ENCODE assay signal across 23 mouse cellular contexts in the genomic region with DNA sequence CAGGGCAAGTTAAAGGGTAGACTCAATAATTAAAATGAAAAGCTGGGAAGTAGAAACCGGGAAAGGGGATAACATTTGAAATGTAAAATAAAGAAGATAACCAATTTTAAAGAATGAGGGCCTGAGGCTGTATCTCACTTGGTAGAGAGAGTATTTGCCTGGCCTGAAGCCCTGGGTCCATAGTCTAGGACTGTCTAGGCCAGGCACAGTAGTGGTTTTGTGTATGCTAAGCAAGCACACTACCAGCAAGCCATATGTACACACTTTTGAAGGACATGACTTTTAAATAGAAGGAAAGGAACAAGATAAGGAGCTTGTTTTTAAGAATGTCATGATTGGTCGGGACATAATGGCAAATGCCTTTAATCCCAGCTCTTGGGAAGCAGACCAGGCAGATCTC. TPM values are rescaled to one million over a fixed set of nuclear protein-coding genes. Genes with fewer than 3 reads are reported as not detected.
DNase-seq lines count a peak whose midpoint lies in the region; ATAC-seq and TF ChIP-seq lines count a peak whose summit lies in the region.
"Had no signal": no experiment of that assay in that cellular context is flagged by ENCODE, and none has a peak within 500 bp of the region (broad histone marks: within the 10 kb centered on the region; RNA-seq: fewer than 3 reads in every experiment).

No protein-coding gene starts in this region.

- TF ChIP-seq CTCF in heart, postnatal 0 days (IDR thresholded peaks at IDR 0.05; ENCODE audit: low read depth), result no peak
- no peak for TF ChIP-seq CTCF in thymus, adult 2 months (IDR thresholded peaks at IDR 0.05; ENCODE audit: borderline replicate concordance, control insufficient read depth, extremely low read depth, insufficient read depth, low read length, poor library complexity)

- DNase-seq in heart, adult 18-20 months, result no peak
- DNase-seq in heart, postnatal 0 days (ENCODE audit: low spot score), result no peak
- DNase-seq in heart, postnatal 25 days (ENCODE audit: low spot score), result no peak
- DNase-seq in thymus, adult 2 months, result no peak
- no peak for DNase-seq in thymus, postnatal 25 days
- no peak for DNase-seq in spleen, postnatal 36 days (ENCODE audit: low spot score in 2 of 2)
- DNase-seq: cerebellum, adult 11 months; cerebellum, adult 9-10 months; cerebellum, postnatal 36 days; embryo, embryonic 11 days; forebrain, postnatal 0 days; layer of hippocampus, adult 9-11 months; lung, embryonic 14.5 days; lung, postnatal 14 days; midbrain, embryonic 14.5 days had no signal

- H3K4me3 ChIP-seq in heart, embryonic 11.5 days (ENCODE audit: low read depth, low read length), result no peak overlapping the region
- no peak overlapping the region for H3K4me3 ChIP-seq in heart, postnatal 0 days (ENCODE audit: low read depth, low read length)
- H3K4me3 ChIP-seq in thymus, adult 2 months (ENCODE audit: control insufficient read depth, insufficient read depth, low read length), result no peak overlapping the region
- H3K4me3 ChIP-seq: forebrain, embryonic 12.5 days; hindbrain, embryonic 12.5 days; limb, embryonic 10.5 days; limb, embryonic 15.5 days had no signal

- intact Hi-C loops in heart, postnatal 25 days (cut with DNase I), result no loop called here

- 49% methylated on average over 2 of the region's 2 CpGs for WGBS in heart, embryonic 11.5 days (ENCODE audit: insufficient replicate concordance)
- WGBS in heart, postnatal 0 days, result 33% methylated on average over 2 of the region's 2 CpGs
- 94% methylated on average over 2 of the region's 2 CpGs for WGBS in thymus, adult 2 months

- no peak for ATAC-seq in heart, embryonic 11.5 days (replicated peaks; ENCODE audit: insufficient number of reproducible peaks, low FRiP score, low TSS enrichment)
- no peak for ATAC-seq in heart, postnatal 0 days (ENCODE audit: insufficient read depth, low read depth)
- ATAC-seq: forebrain, postnatal 0 days; hindbrain, postnatal 0 days; intestine, embryonic 16.5 days; Patski had no signal

- H3K9ac ChIP-seq in heart, embryonic 11.5 days (ENCODE audit: low read depth, low read length), result no peak overlapping the region
- H3K9ac ChIP-seq in heart, postnatal 0 days (replicated peaks; ENCODE audit: low read depth, low read length), result no peak overlapping the region
- H3K9ac ChIP-seq: forebrain, embryonic 12.5 days; forebrain, postnatal 0 days; hindbrain, embryonic 12.5 days; limb, embryonic 15.5 days; lung, embryonic 14.5 days had no signal

- no peak for TF ChIP-seq POLR2A in thymus, adult 2 months (IDR thresholded peaks at IDR 0.05; ENCODE audit: control insufficient read depth, extremely low read depth, insufficient read depth, low read length, poor library complexity)

- peaks cover 39% of the 10 kb centered on the region for H3K4me1 ChIP-seq in heart, embryonic 11.5 days (ENCODE audit: control insufficient read depth, insufficient read depth, low read length)
- peaks cover 28% of the 10 kb centered on the region for H3K4me1 ChIP-seq in heart, postnatal 0 days (ENCODE audit: control insufficient read depth, insufficient read depth)
- H3K4me1 ChIP-seq in thymus, adult 2 months (replicated peaks; ENCODE audit: control insufficient read depth, insufficient read depth, low read length), result peaks cover 21% of the 10 kb centered on the region

- TF ChIP-seq EP300 in heart, postnatal 0 days (IDR thresholded peaks at IDR 0.05; ENCODE audit: low read depth), result no peak

- H3K27me3 ChIP-seq in heart, embryonic 11.5 days (ENCODE audit: control insufficient read depth, insufficient read depth, low read length), result no peaks in the 10 kb centered on the region; the same call in 1 of the 2 replicates
- H3K27me3 ChIP-seq in heart, postnatal 0 days (ENCODE audit: control insufficient read depth, insufficient read depth, low read length), result no peaks in the 10 kb centered on the region
- no peaks in the 10 kb centered on the region; the same call in 1 of the 2 replicates for H3K27me3 ChIP-seq in thymus, adult 2 months (ENCODE audit: control insufficient read depth, insufficient read depth, low read length)
- H3K27me3 ChIP-seq: forebrain, embryonic 12.5 days; hindbrain, embryonic 12.5 days; limb, embryonic 15.5 days; Patski had no signal

- peak overlapping the region; percentile 0; the same call in 1 of the 2 replicates for H3K27ac ChIP-seq in heart, embryonic 11.5 days (ENCODE audit: low read depth, low read length)
- peak overlapping the region; percentile 51 for H3K27ac ChIP-seq in heart, postnatal 0 days (ENCODE audit: low read depth)
- peak overlapping the region; percentile 15; the same call in 1 of the 2 replicates for H3K27ac ChIP-seq in thymus, adult 2 months (ENCODE audit: control insufficient read depth, insufficient read depth, low read length)
- H3K27ac ChIP-seq: forebrain, embryonic 12.5 days; hindbrain, embryonic 12.5 days; hindbrain, postnatal 0 days; limb, embryonic 10.5 days; limb, embryonic 15.5 days had no signal

- no peaks in the 10 kb centered on the region for H3K9me3 ChIP-seq in heart, embryonic 11.5 days (replicated peaks; ENCODE audit: control insufficient read depth, low read length)
- H3K9me3 ChIP-seq in heart, postnatal 0 days (replicated peaks; ENCODE audit: control insufficient read depth, low read length), result no peaks in the 10 kb centered on the region
- H3K9me3 ChIP-seq: forebrain, embryonic 12.5 days; hindbrain, embryonic 12.5 days; limb, embryonic 10.5 days; limb, embryonic 15.5 days had no signal

- H3K36me3 ChIP-seq in heart, embryonic 11.5 days (ENCODE audit: control insufficient read depth, insufficient read depth, low read length), result no peaks in the 10 kb centered on the region
- H3K36me3 ChIP-seq in heart, postnatal 0 days (replicated peaks; ENCODE audit: control insufficient read depth, insufficient read depth, low read length), result no peaks in the 10 kb centered on the region
- no peaks in the 10 kb centered on the region for H3K36me3 ChIP-seq in thymus, adult 2 months (ENCODE audit: control insufficient read depth, insufficient read depth, low read length)
- H3K36me3 ChIP-seq: forebrain, embryonic 12.5 days; hindbrain, embryonic 12.5 days; limb, embryonic 10.5 days; limb, embryonic 15.5 days had no signal

- H3K4me2 ChIP-seq in heart, embryonic 11.5 days, result no peak overlapping the region
- H3K4me2 ChIP-seq in heart, postnatal 0 days (ENCODE audit: low read depth, low read length), result no peak overlapping the region
- H3K4me2 ChIP-seq: forebrain, embryonic 12.5 days; hindbrain, embryonic 12.5 days; limb, embryonic 15.5 days; lung, embryonic 14.5 days had no signal

RNA-seq across cellular contexts. Expression of gene Ddr1, which starts 4.2 kb away (rescaled TPM):
- 60.6 and 89.2 TPM in 2 replicates for polyA plus RNA-seq in heart, embryonic 11.5 days (2014; fragmentation: Nextera tagmentation; extraction: Ambion mirVana)
- 10 to 100 TPM; 21.7 to 24.0 TPM for total RNA-seq in heart, adult 18-20 months (2021)
- total RNA-seq in heart, postnatal 0 days (2014; rRNA removed; ENCODE audit: low replicate concordance), result 105 and 206 TPM in 2 replicates
- polyA plus RNA-seq in heart, postnatal 0 days (2015; fragmentation: Nextera tagmentation; extraction: Ambion mirVana), result 63.9 and 71.8 TPM in 2 replicates
- 10 to 100 TPM; 33.1 to 41.7 TPM for total RNA-seq in heart, postnatal 25 days (2021)
- 33.6 and 43.6 TPM in 2 replicates for polyA plus RNA-seq in thymus, adult 2 months (2012; rRNA removed)

RNA-seq across cellular contexts. Expression of gene Gtf2h4, which starts 35.1 kb away (rescaled TPM):
- 30.1 and 31.1 TPM in 2 replicates for polyA plus RNA-seq in heart, embryonic 11.5 days (2014; fragmentation: Nextera tagmentation; extraction: Ambion mirVana)
- total RNA-seq in heart, adult 18-20 months (2021), result 10 to 100 TPM; 21.3 to 23.5 TPM
- total RNA-seq in heart, postnatal 0 days (2014; rRNA removed; ENCODE audit: low replicate concordance), result 21.0 and 24.2 TPM in 2 replicates
- polyA plus RNA-seq in heart, postnatal 0 days (2015; fragmentation: Nextera tagmentation; extraction: Ambion mirVana), result 18.0 and 21.2 TPM in 2 replicates
- total RNA-seq in heart, postnatal 25 days (2021), result 10 to 100 TPM; 17.5 to 18.3 TPM
- polyA plus RNA-seq in thymus, adult 2 months (2012; rRNA removed), result 317 and 352 TPM in 2 replicates

RNA-seq across cellular contexts. Expression of gene Vars2, which starts 41.2 kb away (rescaled TPM):
- 9.1 and 12.7 TPM in 2 replicates for polyA plus RNA-seq in heart, embryonic 11.5 days (2014; fragmentation: Nextera tagmentation; extraction: Ambion mirVana)
- total RNA-seq in heart, adult 18-20 months (2021), result 10 to 100 TPM; 27.6 to 28.9 TPM
- 25.5 and 59.8 TPM in 2 replicates for total RNA-seq in heart, postnatal 0 days (2014; rRNA removed; ENCODE audit: low replicate concordance)
- 9.4 and 9.8 TPM in 2 replicates for polyA plus RNA-seq in heart, postnatal 0 days (2015; fragmentation: Nextera tagmentation; extraction: Ambion mirVana)
- total RNA-seq in heart, postnatal 25 days (2021), result 10 to 100 TPM; 32.3 TPM
- polyA plus RNA-seq in thymus, adult 2 months (2012; rRNA removed), result 153 and 171 TPM in 2 replicates

Comparison
In these comparisons a context has a peak if more than half of its experiments do, and no peak if none do; other contexts are left out.
1. H3K27ac ChIP-seq: peak in every context shown above with its lines; median percentile 51 in heart, postnatal 0 days; 15 in thymus, adult 2 months; 0 in heart, embryonic 11.5 days.